Mouse (Mus musculus) urinary bladder, adult 2 months (tissue): ENCODE measurements around the gene Gstp2. TPM values are rescaled to one million over a fixed set of nuclear protein-coding genes. Genes with fewer than 3 reads are reported as not detected.
A peak's percentile ranks its signal among the peaks of the same experiment; 100 is the strongest.
"Not testable (repeated sequence)": the region's sequence is repeated elsewhere in the genome, so short reads cannot be mapped to it uniquely, and the experiment has no call there.

ENCODE experiments used
- DNase-seq: peaks from one replicate; pipeline ENCODE4 v3.0.0; 2022; ENCODE audit warnings: low spot score
- polyA plus RNA-seq: library from polyadenylated mRNA; depleted of rRNA; stranded (reverse); fragments of >200 nt; gene quantifications from 2 replicates; pipeline ENCODE4 v1.2.3, GENCODE M21; 2012

The Gstp2 gene
- polyA plus RNA-seq, 1 experiment: 69.1 TPM

DNA sequence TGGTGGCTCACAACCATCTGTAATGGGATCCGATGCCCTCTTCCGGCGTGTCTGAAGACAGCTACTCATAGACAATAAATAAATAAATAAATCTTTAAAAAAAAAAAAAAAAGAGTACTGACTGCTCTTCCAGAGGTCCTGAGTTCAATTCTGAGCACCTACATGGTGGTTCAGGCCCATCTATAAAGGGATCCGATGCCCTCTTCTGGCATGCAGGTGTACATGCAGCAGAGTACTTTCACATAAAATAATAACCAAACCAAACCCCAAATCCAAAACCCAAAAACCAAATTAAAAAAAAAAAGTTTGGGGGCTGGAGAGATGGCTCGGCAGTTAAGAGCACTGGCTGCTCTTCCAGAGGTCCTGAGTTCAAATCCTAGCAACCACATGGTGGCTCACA, 3.2 kb upstream of the Gstp2 start:
- DNase-seq: not testable (repeated sequence)

GRCm38 (mm10) chr19:4047859-4048258, 2.0 kb upstream of the Gstp2 start:
- no peak for DNase-seq

DNA sequence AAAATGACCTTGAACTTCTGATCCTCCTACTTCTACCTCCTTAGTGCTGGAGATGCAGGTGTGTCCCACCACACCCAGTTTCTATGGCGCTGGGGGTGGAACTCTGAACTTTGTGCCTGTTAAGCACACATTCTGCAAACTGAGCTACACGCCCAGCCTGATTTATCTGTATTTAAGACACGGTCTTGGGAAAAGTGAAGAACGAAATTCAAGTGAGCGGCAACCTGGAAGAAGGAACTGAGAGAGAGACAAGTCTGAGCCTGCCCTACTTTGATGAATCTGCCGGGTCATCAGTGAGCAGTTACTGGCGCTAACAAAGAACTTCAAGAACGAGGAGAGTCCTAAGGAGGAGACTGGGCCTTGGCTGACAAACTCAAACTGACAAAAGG, 1.0 kb upstream of the Gstp2 start:
- DNase-seq: no peak

DNA sequence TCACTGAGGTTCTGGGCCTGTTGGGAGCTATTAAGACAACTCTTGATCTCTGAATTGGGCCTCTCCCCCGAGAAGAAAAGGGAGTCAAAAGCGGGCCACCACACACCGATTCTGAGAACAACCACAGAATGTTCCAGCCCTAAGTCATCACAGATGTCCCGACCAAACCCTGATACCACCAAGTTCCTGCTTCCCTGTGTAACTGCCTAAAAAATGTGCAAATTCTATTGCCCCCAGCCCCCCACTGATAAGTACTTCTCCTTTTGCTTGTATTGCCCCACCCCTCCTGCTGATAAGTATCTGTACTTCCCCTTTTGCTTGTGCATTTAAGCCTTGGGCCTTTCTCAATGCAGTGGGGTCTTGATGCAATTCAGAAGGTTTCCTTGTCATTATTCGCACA, 1.7 kb downstream of the Gstp2 start:
- DNase-seq: not testable (repeated sequence)

GRCm38 (mm10) chr19:4042124-4042523, 3.7 kb downstream of the Gstp2 start:
- DNase-seq: no peak

DNA sequence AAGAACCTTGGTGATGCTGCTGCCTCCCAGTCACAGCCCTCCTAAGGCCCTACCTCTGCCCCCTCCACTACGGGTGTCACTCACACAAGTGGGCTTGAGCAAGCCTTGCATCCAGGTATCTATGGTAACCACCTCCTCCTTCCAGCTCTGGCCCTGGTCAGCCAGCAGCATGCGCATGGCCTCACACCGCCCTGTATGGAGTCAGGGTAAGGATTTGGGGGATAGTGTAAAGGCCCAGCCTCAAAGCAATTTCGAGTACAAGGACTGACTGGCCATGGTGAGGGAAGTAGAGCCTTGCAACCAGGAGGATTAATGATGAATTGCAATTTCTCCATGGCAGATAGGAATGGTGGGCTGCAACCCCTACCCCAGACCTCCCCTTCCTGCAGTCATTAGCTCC, 4.3 kb downstream of the Gstp2 start:
- not testable (repeated sequence) for DNase-seq

GRCm38 (mm10) chr19:4040941-4041340, 4.9 kb downstream of the Gstp2 start:
- not testable (repeated sequence) for DNase-seq

DNA sequence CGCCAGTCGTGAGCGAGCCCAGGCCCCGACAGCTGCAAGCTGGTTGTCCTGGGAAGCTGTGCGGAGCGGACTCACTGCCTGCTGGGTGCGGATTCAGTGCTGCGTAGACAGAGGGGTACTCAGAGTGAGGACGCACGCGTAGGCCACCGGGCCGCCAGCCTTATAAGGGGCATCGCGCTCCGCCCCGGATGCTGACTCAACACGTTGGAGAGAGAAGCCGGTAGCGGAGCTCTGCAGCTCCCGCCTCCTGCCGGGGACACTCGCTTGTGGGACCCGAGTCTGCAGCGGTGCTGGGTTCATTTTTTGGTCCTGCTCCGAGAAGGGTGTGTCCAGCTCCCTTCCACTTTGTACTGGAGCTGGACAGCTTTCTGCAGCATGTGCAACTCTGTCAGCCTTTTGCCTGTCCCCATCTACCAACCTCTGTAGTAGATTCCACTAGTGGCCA, 8.0 kb downstream of the Gstp2 start, which contains the start of gene Gstp1:
Gene Gstp1, minus strand, starts transcription at position 198 of the 445 bp plus-strand sequence.
- DNase-seq: peak; percentile 80

- DNase-seq: not testable (repeated sequence)
These were observed 8.6 kb downstream of the Gstp2 start for GRCm38 (mm10) chr19:4037154-4037787.

- DNase-seq: no peak
These were observed 9.3 kb downstream of the Gstp2 start for GRCm38 (mm10) chr19:4036327-4037045.

GRCm38 (mm10) chr19:4033742-4034141, 12.1 kb downstream of the Gstp2 start:
- DNase-seq: no peak

- no peak for DNase-seq
These were observed 12.5 kb downstream of the Gstp2 start for GRCm38 (mm10) chr19:4033298-4033697.

GRCm38 (mm10) chr19:4032668-4033067, 13.2 kb downstream of the Gstp2 start:
- DNase-seq: no peak

- DNase-seq: no peak
These were observed 18.2 kb downstream of the Gstp2 start for GRCm38 (mm10) chr19:4027576-4027975.

- no peak for DNase-seq
These were observed 22.6 kb downstream of the Gstp2 start for GRCm38 (mm10) chr19:4023185-4023584.

GRCm38 (mm10) chr19:4018743-4019583, 26.9 kb downstream of the Gstp2 start:
- DNase-seq: no peak

GRCm38 (mm10) chr19:4017921-4018587, 27.8 kb downstream of the Gstp2 start:
- DNase-seq: no peak

GRCm38 (mm10) chr19:4015635-4016034, 30.2 kb downstream of the Gstp2 start:
- no peak for DNase-seq

DNA sequence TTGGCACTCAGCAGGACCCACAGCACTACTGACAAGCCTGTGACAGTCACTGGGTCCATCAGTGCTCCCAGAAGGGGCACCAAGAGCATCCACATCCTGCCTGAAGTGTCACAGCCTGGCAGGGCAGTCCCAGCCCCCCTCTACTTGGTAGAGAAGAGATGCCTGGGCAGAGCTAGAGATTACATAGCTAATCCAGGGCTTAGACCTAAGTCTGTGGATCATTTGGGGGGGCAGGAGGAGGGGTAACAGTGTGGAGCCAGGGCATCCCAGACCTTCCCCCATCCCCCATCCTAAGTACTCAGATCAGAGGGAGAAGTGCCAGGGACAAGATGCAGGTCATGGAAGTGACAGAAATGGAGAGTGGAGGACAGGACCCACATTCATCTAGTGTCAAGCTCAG, 31.0 kb downstream of the Gstp2 start:
- no peak for DNase-seq

GRCm38 (mm10) chr19:4013066-4013465, 32.8 kb downstream of the Gstp2 start:
- DNase-seq: no peak

- DNase-seq: peak; percentile 86
These were observed 33.3 kb downstream of the Gstp2 start, which contains the start of gene Ndufv1 for GRCm38 (mm10) chr19:4012432-4013022. Gene Ndufv1 (minus strand): TSS chr19:4012806.
